Mouse (Mus musculus) brain, embryonic 14.5 days (tissue): ENCODE data around the gene Rgs7.

Experiments used
- CTCF ChIP-seq: fragments of 200-500 bp; IDR thresholded peaks from 2 replicates; pipeline ENCODE4 v1.5.1; 2012; ENCODE audit warnings: inconsistent platforms, mild to moderate bottlenecking, moderate library complexity, borderline replicate concordance; ENCODE audit not compliant: insufficient read depth, insufficient read length; ENCODE audit errors: extremely low read depth
- POLR2A ChIP-seq: fragments of 200-500 bp; IDR thresholded peaks from 2 replicates; pipeline ENCODE4 v1.6.1; 2012; ENCODE audit warnings: mild to moderate bottlenecking, inconsistent platforms, borderline replicate concordance; ENCODE audit not compliant: poor library complexity, insufficient read depth, insufficient read length, severe bottlenecking; ENCODE audit errors: extremely low read depth

DNA sequence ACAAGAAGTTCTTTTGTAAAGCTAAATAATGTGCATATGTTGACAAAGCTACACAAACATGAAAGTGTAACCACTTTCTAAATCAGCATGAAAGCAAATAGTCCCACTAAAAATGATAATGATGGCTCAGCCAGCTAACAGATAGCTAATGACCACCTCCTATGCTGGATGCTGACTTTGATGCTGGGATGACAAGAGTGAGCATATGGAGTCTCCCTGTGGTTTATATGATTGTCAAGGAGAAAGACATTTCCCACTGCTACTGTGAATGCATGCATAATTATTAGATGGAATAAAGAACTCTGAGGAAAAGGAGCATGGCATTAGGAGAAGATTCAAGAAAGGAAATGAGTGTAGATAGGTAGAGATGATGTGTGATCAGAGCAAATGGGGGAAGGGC is 230.0 kb downstream of the Rgs7 start:
- TF ChIP-seq POLR2A (no peak), CTCF (no peak)
